In genomic region chr2:117010001-117010400, GRCm38 (mm10) we compare ENCODE assay signal across 19 mouse cellular contexts.
A peak's percentile ranks its signal among the peaks of the same experiment; 100 is the strongest.
DNase-seq lines count a peak whose midpoint lies in the region; ATAC-seq and TF ChIP-seq lines count a peak whose summit lies in the region.
"Had no signal": no experiment of that assay in that cellular context is flagged by ENCODE, and none has a peak within 500 bp of the region (broad histone marks: within the 10 kb centered on the region; RNA-seq: fewer than 3 reads in every experiment).

No protein-coding gene starts in this region.

- H3ac ChIP-seq in C2C12 (ENCODE audit: control insufficient read depth, insufficient read length, low read depth): no peak overlapping the region

- peak; percentile 46 for DNase-seq in layer of hippocampus, adult 11-12 months (ENCODE audit: low spot score)
- DNase-seq in layer of hippocampus, adult 9-10 months (ENCODE audit: low spot score): no peak
- peak; percentile 77 for DNase-seq in brain, adult 2 months (ENCODE audit: low read depth, low spot score)
- DNase-seq in right cerebral cortex, postnatal 10 days (ENCODE audit: low spot score in 2 of 2): peak; percentile 30 to 42
- DNase-seq in spleen, adult 18-20 months: no peak
- DNase-seq: cerebellum, adult 18-20 months; gastrocnemius, postnatal 25 days; heart, postnatal 14 days; kidney, adult 8-10 months; lung, postnatal 10 days had no signal

- no peaks in the 10 kb centered on the region for H3K36me3 ChIP-seq in C2C12 (ENCODE audit: control insufficient read depth, insufficient read depth)
- H3K36me3 ChIP-seq: embryonic facial prominence, embryonic 13.5 days; forebrain, embryonic 12.5 days; heart, embryonic 10.5 days; limb, embryonic 13.5 days; liver, embryonic 15.5 days had no signal

- H3K79me2 ChIP-seq in C2C12 (ENCODE audit: control insufficient read depth, insufficient read depth): no peaks in the 10 kb centered on the region

- H3K27me3 ChIP-seq in C2C12 (ENCODE audit: control insufficient read depth, insufficient read depth, insufficient read length): no peaks in the 10 kb centered on the region
- H3K27me3 ChIP-seq: embryonic facial prominence, embryonic 13.5 days; forebrain, embryonic 12.5 days; limb, embryonic 13.5 days; liver, embryonic 15.5 days; megakaryocyte, embryonic 14.5 days; Patski had no signal

- H3K4me3 ChIP-seq in C2C12 (ENCODE audit: insufficient read depth, poor library complexity, severe bottlenecking): no peak overlapping the region
- H3K4me3 ChIP-seq: embryonic facial prominence, embryonic 13.5 days; forebrain, embryonic 12.5 days; heart, embryonic 10.5 days; limb, embryonic 13.5 days; liver, embryonic 15.5 days; megakaryocyte, embryonic 14.5 days had no signal

- no peak for TF ChIP-seq CTCF in C2C12 (IDR thresholded peaks at IDR 0.05; ENCODE audit: control insufficient read depth, insufficient read depth, insufficient read length)

- ATAC-seq in monocyte, adult 5-6 weeks (replicated peaks; ENCODE audit: insufficient number of reproducible peaks, low FRiP score, low TSS enrichment, poor library complexity, severe bottlenecking): no peak
- ATAC-seq: Patski had no signal

- no peaks in the 10 kb centered on the region for H3K79me3 ChIP-seq in C2C12 (ENCODE audit: low read depth)

TF ChIP-seq in C2C12, 6 proteins besides CTCF, POLR2A, EP300 and RAD21:
- no peak for TF ChIP-seq MAX (IDR thresholded peaks at IDR 0.05)
- TF ChIP-seq CEBPB (IDR thresholded peaks at IDR 0.05; ENCODE audit: low read depth): peak; percentile 23
TF ChIP-seq in C2C12: peak in this region for 1.

Comparison
In these comparisons a context has a peak if more than half of its experiments do, and no peak if none do; other contexts are left out.
1. DNase-seq: peak in layer of hippocampus, adult 11-12 months (single experiment), brain, adult 2 months (single experiment) and right cerebral cortex, postnatal 10 days (2 of 2); none in layer of hippocampus, adult 9-10 months (single experiment) and spleen, adult 18-20 months (0 of 2).